Mouse (Mus musculus): Measurements from ENCODE around the gene Ttc7. TPM values are rescaled to one million over a fixed set of nuclear protein-coding genes. Genes with fewer than 3 reads are reported as not detected.

Ttc7 gene
- polyA plus RNA-seq, 1 experiment from 2014 or later, result 15.4 TPM

GRCm38 (mm10) chr17:87380681-87381080 lies 98.0 kb downstream of the Ttc7 start:
- ATAC-seq (replicated peaks; ENCODE audit: low FRiP score, low read depth) (no peak), DNase-seq (ENCODE audit: low spot score) (no peak)
- H3K4me3 ChIP-seq (replicated peaks; ENCODE audit: low read depth, low read length), result no peak overlapping the region
- no peaks in the 10 kb centered on the region for H3K27me3 ChIP-seq (ENCODE audit: insufficient read depth, low read length)
- no peaks in the 10 kb centered on the region for H3K9me3 ChIP-seq (replicated peaks; ENCODE audit: low read length)
- no peak overlapping the region for H3K4me2 ChIP-seq (ENCODE audit: low read length)
- H3K36me3 ChIP-seq (ENCODE audit: insufficient read depth, low read length), result no peaks in the 10 kb centered on the region
- 86% methylated on average over 9 of the region's 9 CpGs for WGBS
- peak overlapping the region; percentile 50; the same call in 1 of the 2 replicates for H3K27ac ChIP-seq
- no peak for TF ChIP-seq CTCF (IDR thresholded peaks at IDR 0.05; ENCODE audit: low read depth)
- no peak overlapping the region for H3K9ac ChIP-seq (ENCODE audit: low read depth, low read length)
- H3K4me1 ChIP-seq (replicated peaks; ENCODE audit: insufficient read depth, low read length), result peaks cover 31% of the 10 kb centered on the region

- Histone ChIP-seq H3K27ac (no peak overlapping the region), H3K4me3 (replicated peaks; ENCODE audit: low read depth, low read length) (no peak overlapping the region), H3K4me2 (ENCODE audit: low read length) (no peak overlapping the region), H3K4me1 (replicated peaks; ENCODE audit: insufficient read depth, low read length) (peaks cover 11% of the 10 kb centered on the region; the same call in 1 of the 2 replicates), H3K9ac (ENCODE audit: low read depth, low read length) (no peak overlapping the region), H3K36me3 (ENCODE audit: insufficient read depth, low read length) (no peaks in the 10 kb centered on the region), H3K9me3 (replicated peaks; ENCODE audit: low read length) (no peaks in the 10 kb centered on the region), H3K27me3 (ENCODE audit: insufficient read depth, low read length) (no peaks in the 10 kb centered on the region)
- DNase-seq (ENCODE audit: low spot score) (no peak), ATAC-seq (replicated peaks; ENCODE audit: low FRiP score, low read depth) (no peak)
- WGBS, result 58% methylated on average over 3 of the region's 3 CpGs
- no peak for TF ChIP-seq CTCF (IDR thresholded peaks at IDR 0.05; ENCODE audit: low read depth)
Measured at GRCm38 (mm10) chr17:87385835-87386234, 103.1 kb downstream of the Ttc7 start.

- Histone ChIP-seq H3K27ac (0 out of 2 replicates have a peak overlapping the region, but pooled peaks have one; percentile 36), H3K4me3 (replicated peaks; ENCODE audit: low read depth, low read length) (no peak overlapping the region), H3K4me2 (ENCODE audit: low read length) (no peak overlapping the region), H3K36me3 (ENCODE audit: insufficient read depth, low read length) (no peaks in the 10 kb centered on the region), H3K27me3 (ENCODE audit: insufficient read depth, low read length) (no peaks in the 10 kb centered on the region), H3K9ac (ENCODE audit: low read depth, low read length) (no peak overlapping the region), H3K4me1 (replicated peaks; ENCODE audit: insufficient read depth, low read length) (peaks cover 11% of the 10 kb centered on the region; the same call in 1 of the 2 replicates), H3K9me3 (replicated peaks; ENCODE audit: low read length) (no peaks in the 10 kb centered on the region)
- peak; percentile 79 for DNase-seq (ENCODE audit: low spot score)
- TF ChIP-seq CTCF (IDR thresholded peaks at IDR 0.05; ENCODE audit: low read depth), result no peak
- WGBS, result 19% methylated on average over 4 of the region's 5 CpGs
- ATAC-seq (replicated peaks; ENCODE audit: low FRiP score, low read depth), result peak; percentile 60
Measured at GRCm38 (mm10) chr17:87387068-87387467, 104.4 kb downstream of the Ttc7 start.

- no peak overlapping the region for H3K4me3 ChIP-seq (replicated peaks; ENCODE audit: low read depth, low read length)
- ATAC-seq (replicated peaks; ENCODE audit: low FRiP score, low read depth) (no peak), DNase-seq (ENCODE audit: low spot score) (peak; percentile 43)
- H3K9ac ChIP-seq (ENCODE audit: low read depth, low read length), result no peak overlapping the region
- H3K27ac ChIP-seq, result no peak overlapping the region
- no peaks in the 10 kb centered on the region for H3K9me3 ChIP-seq (replicated peaks; ENCODE audit: low read length)
- no peaks in the 10 kb centered on the region for H3K36me3 ChIP-seq (ENCODE audit: insufficient read depth, low read length)
- WGBS, result 50% methylated on average over 7 of the region's 7 CpGs
- no peaks in the 10 kb centered on the region for H3K27me3 ChIP-seq (ENCODE audit: insufficient read depth, low read length)
- no peak for TF ChIP-seq CTCF (IDR thresholded peaks at IDR 0.05; ENCODE audit: low read depth)
- no peak overlapping the region for H3K4me2 ChIP-seq (ENCODE audit: low read length)
- H3K4me1 ChIP-seq (replicated peaks; ENCODE audit: insufficient read depth, low read length), result peaks cover 5% of the 10 kb centered on the region; the same call in 1 of the 2 replicates
Measured at GRCm38 (mm10) chr17:87391242-87391641, 108.6 kb downstream of the Ttc7 start.

GRCm38 (mm10) chr17:87397088-87397487 lies 114.4 kb downstream of the Ttc7 start:
- Histone ChIP-seq H3K36me3 (ENCODE audit: insufficient read depth, low read length) (no peaks in the 10 kb centered on the region), H3K9me3 (replicated peaks; ENCODE audit: low read length) (no peaks in the 10 kb centered on the region), H3K27me3 (ENCODE audit: insufficient read depth, low read length) (no peaks in the 10 kb centered on the region), H3K4me3 (replicated peaks; ENCODE audit: low read depth, low read length) (no peak overlapping the region), H3K9ac (ENCODE audit: low read depth, low read length) (no peak overlapping the region), H3K4me2 (ENCODE audit: low read length) (no peak overlapping the region), H3K4me1 (replicated peaks; ENCODE audit: insufficient read depth, low read length) (no peaks in the 10 kb centered on the region), H3K27ac (no peak overlapping the region)
- ATAC-seq (replicated peaks; ENCODE audit: low FRiP score, low read depth), result no peak
- DNase-seq (ENCODE audit: low spot score), result no peak
- TF ChIP-seq CTCF (IDR thresholded peaks at IDR 0.05; ENCODE audit: low read depth), result no peak
- WGBS, result 65% methylated on average over 11 of the region's 11 CpGs

- H3K4me2 ChIP-seq (ENCODE audit: low read length), result no peak overlapping the region
- H3K9ac ChIP-seq (ENCODE audit: low read depth, low read length), result no peak overlapping the region
- WGBS, result 84% methylated on average over 11 of the region's 11 CpGs
- no peak overlapping the region for H3K27ac ChIP-seq
- ATAC-seq (replicated peaks; ENCODE audit: low FRiP score, low read depth), result no peak
- no peaks in the 10 kb centered on the region for H3K4me1 ChIP-seq (replicated peaks; ENCODE audit: insufficient read depth, low read length)
- H3K9me3 ChIP-seq (replicated peaks; ENCODE audit: low read length), result no peaks in the 10 kb centered on the region
- H3K4me3 ChIP-seq (replicated peaks; ENCODE audit: low read depth, low read length), result no peak overlapping the region
- no peak for DNase-seq (ENCODE audit: low spot score)
- H3K36me3 ChIP-seq (ENCODE audit: insufficient read depth, low read length), result no peaks in the 10 kb centered on the region
- TF ChIP-seq CTCF (IDR thresholded peaks at IDR 0.05; ENCODE audit: low read depth), result no peak
- H3K27me3 ChIP-seq (ENCODE audit: insufficient read depth, low read length), result no peaks in the 10 kb centered on the region
Measured at GRCm38 (mm10) chr17:87402444-87402843, 119.8 kb downstream of the Ttc7 start.

- no peak for ATAC-seq (replicated peaks; ENCODE audit: low FRiP score, low read depth)
- Histone ChIP-seq H3K4me1 (replicated peaks; ENCODE audit: insufficient read depth, low read length) (no peaks in the 10 kb centered on the region), H3K27ac (no peak overlapping the region), H3K4me2 (ENCODE audit: low read length) (no peak overlapping the region), H3K36me3 (ENCODE audit: insufficient read depth, low read length) (no peaks in the 10 kb centered on the region), H3K27me3 (ENCODE audit: insufficient read depth, low read length) (no peaks in the 10 kb centered on the region), H3K4me3 (replicated peaks; ENCODE audit: low read depth, low read length) (no peak overlapping the region), H3K9ac (ENCODE audit: low read depth, low read length) (no peak overlapping the region), H3K9me3 (replicated peaks; ENCODE audit: low read length) (no peaks in the 10 kb centered on the region)
- 63% methylated on average over 4 of the region's 4 CpGs for WGBS
- TF ChIP-seq CTCF (IDR thresholded peaks at IDR 0.05; ENCODE audit: low read depth), result no peak
- DNase-seq (ENCODE audit: low spot score), result no peak
Measured at GRCm38 (mm10) chr17:87403462-87403861, 120.8 kb downstream of the Ttc7 start.
